Mouse (Mus musculus) left cerebral cortex, postnatal 4 days (tissue): ENCODE measurements around the gene Cep41. TPM values are rescaled to one million over a fixed set of nuclear protein-coding genes. Genes with fewer than 3 reads are reported as not detected.

Source experiments
- DNase-seq: peaks from one replicate; pipeline ENCODE4 v3.0.0-alpha.2; 2022
- intact Hi-C: fragments of 180-260 bp; cut with DNase I; formaldehyde crosslinking; loops from one replicate; pipeline ENCODE4 v1.15.1; 2025
- total RNA-seq, 2 experiments: library from RNA; stranded (reverse); gene quantifications; 2 replicates each; pipeline ENCODE4 v1.2.3; 2021

Cep41 gene
- total RNA-seq, 2 experiments from 2014 or later: 7.4 to 10.9 TPM

DNA sequence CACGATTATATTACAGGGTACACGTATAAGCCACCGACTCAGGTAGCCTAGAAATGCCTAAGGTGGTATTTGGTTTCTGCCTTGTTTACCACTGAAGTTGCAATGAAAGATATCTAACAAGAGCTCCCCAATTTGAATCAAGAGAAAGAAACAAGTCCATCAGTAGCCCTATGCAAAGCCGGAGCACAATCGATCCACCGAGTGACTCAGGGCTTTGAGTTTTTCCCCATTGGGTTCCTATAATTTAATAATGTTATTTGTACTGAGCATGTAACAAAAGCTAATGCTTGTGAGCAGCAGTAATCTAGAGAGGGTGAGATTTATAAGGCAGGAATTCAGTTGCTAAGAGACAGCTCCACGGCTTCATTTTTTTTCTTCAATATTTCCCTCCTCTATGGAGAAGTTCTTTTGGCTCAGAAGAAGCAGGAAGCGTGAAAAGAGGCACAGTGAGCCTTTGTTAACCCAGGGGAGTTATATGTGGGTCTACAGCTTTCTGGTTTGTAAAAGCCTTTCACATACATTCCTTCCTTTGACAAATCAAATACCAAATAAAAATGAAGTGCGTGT lies 18.8 kb downstream of the Cep41 start:
- DNase-seq: no peak
- intact Hi-C loops: no loop called here

DNA sequence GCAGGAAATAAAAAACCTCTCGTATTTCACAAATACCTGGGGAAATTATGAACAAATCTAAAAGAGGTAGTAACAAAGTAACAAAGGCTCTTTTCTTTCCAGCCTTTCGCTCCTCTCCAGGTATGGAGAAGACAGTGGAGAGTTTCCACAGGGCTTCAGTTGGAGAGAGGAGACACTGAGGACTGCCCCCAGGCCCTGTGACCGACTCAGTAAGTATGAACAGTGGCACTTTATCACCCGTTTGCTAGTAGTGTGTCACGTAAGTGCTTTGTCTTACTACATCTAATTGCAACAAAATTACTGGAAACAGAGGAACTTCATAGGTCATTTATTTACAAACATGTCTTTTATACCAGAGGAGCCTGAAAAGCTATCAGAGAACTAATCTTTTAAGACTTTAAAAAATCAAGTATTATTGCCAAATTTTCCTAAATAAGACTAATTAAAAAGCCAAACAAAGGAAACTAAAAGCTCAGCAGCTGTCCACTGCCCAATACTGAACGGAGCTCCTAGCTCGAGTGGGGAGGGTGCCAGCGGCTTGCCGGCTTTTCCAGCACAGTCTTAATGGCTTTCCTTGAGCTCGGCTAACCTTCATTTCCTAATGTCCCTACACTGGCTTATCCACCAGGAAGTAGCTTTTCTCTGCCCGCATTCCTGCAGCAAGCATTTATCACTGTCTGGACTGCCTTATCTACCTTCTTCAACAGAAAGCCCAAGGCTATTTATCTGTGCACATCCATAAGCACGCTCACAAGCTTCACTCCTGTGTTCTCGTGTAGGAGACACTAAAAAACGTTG lies 19.6 kb downstream of the Cep41 start:
- intact Hi-C loops: no loop called here
- DNase-seq: peak; percentile 54

DNA sequence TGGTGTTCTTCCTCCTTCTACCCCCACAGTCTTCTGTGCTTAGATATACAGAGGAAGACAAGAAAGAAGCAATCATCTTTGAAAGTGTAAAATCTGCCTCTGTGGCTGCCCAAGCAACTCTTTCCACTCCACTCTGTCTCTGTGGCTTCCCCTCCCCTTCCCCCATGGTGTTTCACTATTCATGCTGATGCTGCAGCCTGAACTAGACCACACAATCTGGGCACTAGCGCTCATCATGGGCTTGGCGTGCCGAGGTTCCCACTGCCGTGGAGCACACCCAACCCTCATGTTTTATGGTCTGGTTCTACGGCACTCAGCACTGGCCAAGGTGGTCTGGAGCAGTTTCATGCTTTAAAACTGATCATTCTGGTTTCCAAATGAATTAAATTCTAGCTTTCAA lies 21.9 kb downstream of the Cep41 start:
- intact Hi-C loops: no loop called here
- no peak for DNase-seq

DNA sequence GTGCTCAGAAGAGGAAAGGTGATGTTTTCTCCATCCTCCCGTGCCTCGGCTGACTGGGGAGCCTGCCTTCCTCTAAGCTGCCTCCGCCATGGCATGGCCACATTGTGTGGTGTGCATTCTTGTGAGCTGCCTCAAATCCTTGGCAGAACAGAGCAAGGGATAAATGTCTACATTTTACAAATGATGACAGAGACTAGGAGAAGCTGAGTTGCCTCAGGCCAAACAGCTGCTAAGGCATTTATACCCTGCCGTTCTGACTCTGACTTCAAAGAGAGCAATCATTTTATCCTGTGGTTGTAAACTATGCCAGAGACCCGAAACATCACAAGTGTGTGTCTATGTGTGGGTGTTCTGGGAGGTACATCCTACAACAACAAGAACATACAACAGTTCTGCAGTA lies 26.0 kb downstream of the Cep41 start:
- intact Hi-C loops: no loop called here
- DNase-seq: no peak

DNA sequence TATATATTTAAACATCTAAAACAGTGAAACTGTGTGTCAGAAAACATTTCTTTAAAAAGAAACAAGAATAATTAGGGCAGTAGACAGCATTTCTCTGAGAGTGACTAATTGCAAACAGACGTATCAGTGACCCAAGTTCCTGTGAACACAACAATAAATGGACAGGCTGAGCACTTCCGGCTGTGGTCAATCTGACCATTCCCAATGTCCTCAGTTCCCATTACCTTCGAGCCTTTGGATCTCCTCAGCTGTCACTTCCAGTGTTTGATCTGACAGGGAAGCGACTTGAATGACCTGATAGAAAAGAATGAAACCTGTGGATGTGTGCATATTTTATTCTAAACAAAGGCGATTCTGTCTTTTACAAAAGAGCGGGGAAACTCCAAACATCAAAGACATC lies 27.5 kb downstream of the Cep41 start:
- intact Hi-C loops: no loop called here
- DNase-seq: no peak

DNA sequence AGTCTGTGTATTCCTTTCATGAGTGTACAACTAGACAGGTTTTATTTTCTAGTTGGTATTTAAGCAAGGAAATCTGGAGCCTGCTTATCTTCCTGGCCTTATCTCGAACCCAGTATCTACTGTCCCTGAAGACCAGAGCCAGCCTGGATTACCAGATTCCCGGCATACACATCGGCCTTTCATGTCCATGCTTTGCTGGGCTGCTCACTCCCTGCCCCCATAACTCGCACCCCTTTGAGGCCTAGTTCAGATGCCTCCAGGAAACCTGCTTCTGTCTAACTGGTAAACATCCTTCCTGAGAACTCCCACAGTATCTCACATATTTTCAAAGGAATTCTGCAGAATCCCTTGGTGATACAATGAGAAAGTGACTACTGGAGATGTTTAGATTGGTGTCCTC lies 28.3 kb downstream of the Cep41 start:
- intact Hi-C loops: no loop called here
- no peak for DNase-seq

DNA sequence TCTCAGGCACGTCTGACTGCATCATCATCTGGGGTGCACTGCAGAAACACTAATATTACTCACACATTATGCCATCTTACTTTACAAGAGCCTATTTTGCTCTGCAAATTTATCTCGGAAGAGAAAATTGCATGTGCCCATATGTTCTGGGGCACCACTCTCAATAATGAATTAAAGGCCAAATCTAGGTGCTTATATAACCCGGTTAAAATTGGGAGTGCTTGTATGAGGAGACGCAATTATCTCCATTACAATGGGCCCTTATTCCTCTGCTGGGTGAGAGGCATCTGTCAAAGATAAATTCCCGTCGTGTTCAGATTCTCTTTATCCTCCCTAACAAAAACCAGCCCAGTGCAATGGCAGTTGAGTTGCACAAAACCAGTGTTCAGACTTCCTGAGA lies 28.8 kb downstream of the Cep41 start:
- DNase-seq: no peak
- intact Hi-C loops: no loop called here

DNA sequence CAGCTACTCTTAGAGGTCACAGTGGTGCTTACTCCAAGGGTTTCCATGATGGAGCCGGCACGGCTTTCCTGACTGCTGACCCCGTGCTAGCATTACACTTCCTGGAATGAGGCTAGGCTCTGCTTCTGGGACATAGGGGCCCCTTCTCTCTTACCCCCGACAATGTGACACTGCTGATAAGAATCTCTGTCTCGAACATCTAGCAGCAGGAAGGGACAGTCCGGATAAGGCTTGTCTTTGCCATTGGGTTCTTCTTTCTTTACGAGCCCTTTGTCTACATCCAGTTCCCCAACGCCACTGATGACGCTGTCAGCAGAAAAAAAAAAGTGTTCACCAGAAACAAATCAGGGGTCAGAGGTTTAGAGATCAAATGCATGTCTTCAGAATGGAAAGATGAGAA lies 34.9 kb downstream of the Cep41 start:
- no peak for DNase-seq
- intact Hi-C loops: no loop called here

DNA sequence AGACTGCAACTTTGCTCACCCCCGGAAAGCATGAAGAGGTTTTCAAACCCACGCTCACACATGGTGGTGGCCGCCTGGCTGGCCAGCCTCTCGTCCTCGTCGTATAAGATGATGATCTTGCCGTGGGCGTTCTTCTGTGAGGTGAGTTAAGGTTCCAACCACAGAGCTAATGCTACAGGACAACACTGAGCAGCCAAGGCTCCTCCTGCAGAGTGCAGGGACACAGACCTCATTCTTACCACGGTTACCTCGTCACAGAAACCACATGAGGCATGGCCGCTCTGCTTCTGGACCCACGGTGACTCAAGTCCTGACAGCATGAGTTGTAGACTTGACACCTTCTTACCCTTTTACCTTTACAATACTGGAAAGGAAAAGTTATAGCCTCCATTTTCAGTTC lies 36.3 kb downstream of the Cep41 start:
- intact Hi-C loops: no loop called here
- DNase-seq: no peak

DNA sequence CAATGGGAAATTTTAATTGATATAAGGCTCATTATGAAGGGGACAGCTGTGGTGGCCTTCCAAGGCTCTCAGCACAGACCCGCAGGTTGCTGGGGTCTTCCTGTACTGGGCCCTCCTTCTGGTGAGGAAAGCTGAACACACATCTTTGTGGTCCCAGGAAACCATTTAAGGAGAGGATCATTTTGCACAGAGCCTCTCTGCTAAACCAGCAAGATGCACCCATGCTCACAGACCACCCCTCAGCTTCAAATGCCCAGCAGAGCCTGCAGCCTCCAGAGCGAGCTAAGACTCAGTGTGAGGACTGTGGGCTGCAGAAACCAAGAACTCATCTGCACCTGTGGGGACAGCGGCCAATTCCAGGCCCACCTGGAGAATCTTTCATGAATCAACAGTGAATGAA lies 38.6 kb downstream of the Cep41 start:
- intact Hi-C loops: no loop called here

DNA sequence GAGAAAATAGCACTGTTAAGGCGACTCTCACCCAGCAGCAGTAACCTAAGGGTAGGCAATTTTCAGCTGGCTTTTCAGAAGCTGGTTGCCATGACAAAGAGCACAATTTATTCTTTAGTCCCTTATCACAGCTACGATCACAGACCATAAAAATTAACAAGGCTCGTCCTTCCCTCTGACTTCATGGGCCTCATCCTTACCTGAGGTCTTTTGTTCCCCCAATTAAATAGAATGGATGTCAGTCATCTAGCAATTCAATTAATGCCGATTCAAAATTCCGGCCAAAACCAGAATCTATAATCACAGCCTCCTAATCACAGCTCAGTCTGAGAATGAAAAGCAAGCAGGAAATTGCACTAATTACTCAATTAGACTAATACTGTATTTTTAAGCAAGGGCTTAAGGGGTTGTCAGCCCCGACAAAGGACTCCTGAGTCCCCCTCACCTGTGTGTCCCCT lies 39.1 kb downstream of the Cep41 start:
- intact Hi-C loops: no loop called here
- no peak for DNase-seq

More for the DNA sequence above, 38.6 kb downstream of the Cep41 start:
- DNase-seq: no peak

DNA sequence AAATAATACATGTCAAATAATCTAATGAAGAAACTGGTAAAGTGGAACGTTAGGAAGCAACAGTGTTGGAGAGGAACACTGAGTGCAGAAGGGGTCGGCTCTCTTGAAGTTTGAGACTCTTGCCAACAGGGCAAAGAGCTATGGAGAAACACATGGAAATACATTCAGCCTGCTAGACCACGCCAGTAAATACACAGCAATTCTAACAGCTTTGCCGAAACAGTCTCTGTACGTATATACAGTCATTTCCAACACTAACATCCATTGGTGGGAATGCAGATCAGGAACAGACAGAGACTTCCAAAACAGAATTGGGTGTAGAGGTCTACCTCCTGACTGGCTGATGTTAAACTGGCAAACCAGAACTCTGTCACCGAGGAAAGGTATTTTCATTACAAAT lies 40.0 kb downstream of the Cep41 start:
- no peak for DNase-seq

DNA sequence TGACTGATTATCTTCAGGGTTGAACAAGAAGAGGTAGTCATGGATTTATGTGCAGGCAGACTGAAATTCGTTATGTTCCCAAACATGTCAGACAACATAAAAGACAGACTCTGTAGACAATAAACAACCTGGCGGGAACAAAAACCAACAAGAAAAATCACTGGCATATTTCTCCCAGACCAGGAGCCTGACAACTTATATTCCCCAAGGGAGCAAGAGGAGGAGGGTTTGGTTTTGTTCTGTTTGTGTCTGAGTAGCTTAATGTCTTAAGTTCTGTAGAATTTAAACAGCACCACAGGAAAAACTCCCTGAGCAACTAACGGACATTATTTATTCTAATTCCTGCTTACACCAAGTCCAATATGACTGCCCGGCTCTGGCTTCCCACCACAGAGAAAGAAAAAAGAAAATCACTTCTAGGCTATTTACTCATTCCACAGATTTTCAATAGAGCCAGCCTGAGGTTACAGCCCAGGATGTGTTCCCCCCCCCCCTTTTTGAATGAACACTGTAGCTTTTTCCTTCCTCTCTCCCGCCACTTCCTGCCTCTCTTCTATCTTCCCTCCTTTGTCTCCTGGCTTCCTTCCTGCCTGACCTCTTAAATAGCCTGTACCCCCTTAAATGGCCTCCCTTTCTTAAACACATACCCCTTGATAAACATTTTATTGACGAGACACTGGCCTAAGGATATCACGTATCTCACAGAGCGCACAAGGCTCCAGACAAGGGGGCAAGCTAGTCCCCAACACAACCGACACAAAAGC lies 40.9 kb downstream of the Cep41 start:
- DNase-seq: no peak
- intact Hi-C loops: no loop called here

More for the DNA sequence above, 40.0 kb downstream of the Cep41 start:
- intact Hi-C loops: no loop called here

DNA sequence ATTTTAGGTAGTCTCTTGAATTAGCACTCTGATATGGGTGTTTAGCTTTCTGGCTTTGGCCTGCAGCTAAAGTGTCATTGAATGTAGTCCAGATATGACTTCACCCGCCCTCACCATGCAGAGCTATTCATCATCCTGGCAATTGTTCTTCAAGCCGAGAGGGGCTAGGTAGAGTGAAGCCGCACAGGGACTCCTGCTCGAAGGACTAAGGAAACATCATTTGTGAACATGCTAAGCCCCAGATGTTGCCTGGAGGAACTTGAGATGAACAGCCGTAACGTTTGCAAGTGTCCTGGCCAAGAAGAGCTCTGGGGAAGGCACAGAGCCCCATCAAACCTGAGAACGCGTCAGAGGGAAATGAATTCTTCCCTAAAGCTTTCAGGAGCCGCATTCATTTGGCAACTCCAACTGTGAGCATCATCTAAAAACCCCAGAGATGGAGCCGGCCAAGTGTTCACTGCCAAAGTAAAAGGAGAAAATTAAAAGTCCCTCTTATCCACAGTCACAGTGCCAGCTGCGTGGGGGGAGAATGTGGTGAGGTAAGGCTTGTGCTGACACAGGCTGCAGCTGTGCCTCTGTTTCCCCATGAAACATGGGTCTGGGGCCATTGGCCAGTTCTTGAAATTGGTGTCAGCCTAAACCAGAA lies 43.8 kb downstream of the Cep41 start:
- DNase-seq: peak; percentile 31
- intact Hi-C loops: no loop called here

DNA sequence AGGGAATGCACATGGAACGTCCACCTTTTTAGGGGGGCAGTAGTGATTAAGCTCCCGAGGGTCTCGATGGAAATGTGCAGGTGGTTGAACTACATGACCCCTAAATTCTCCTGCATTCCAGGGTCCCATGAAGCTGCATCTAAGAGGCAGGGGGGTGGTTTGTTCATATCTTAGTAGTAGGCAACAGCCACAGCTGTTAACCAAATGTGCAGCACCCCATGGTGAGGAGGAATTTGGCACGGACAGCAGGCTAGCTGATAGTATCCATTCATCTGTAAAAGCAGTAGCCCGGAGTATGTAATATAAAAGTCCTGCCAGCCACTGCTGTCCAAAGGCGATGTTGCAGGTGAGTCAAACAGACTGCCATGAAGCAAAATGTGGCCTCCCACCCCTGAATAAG lies 48.2 kb downstream of the Cep41 start:
- DNase-seq: peak; percentile 26
- intact Hi-C loops: no loop called here

DNA sequence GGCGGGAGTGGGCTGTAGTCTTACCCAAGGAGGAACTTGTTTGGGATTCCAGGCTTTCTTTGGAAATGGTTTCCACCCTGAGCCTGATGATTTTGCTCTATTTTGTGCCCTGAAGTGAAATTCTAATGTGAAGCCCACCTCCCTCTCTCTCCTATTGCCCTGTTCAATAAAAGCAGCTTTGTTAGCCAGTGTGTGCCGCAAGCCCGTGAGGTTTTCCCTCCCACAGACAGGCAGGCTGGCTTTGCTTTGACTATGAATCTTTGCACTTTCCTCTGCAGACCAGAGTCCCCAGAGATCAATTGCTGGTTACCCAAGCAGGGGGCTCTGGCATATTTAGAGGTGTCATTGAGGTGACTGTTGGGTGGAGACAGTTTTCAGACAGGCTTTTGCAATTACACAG lies 49.1 kb downstream of the Cep41 start:
- intact Hi-C loops: no loop called here
- no peak for DNase-seq

DNA sequence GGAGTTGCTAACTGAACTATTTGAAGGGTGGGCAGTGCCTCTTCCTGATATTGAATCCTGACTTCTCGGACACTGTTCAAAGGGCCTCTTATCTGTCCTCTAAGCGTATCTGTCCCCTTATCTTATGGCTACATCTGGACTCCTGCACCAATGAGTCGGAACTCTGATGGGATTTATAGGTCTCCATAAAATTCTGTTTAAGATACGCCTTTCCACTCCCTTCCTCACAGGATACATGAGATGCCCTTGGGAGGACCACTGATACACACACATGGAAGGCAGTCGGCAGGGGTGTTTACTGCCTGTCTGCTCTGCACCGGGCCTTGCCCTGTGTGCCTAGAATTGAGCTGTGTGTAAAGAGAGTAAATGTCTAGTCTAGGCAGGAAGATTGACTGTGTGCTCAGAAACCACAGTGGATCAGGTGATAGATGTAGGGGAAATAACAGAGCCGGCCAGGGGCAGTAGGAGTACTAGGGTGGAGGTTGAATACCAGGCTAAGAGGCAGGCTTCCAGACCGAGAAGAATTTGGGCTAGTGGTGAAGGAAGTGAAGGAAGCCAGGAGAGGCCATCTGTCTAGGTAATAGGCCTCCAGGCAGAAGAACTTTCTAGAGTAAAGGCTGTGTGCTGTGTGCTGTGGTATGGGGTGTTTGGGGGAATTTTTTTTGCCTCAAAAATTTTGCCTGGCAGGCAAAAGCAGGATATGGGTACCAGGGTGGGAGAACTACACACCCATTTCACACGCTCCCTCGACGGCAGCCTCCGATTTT lies 49.7 kb downstream of the Cep41 start:
- DNase-seq: no peak
- intact Hi-C loops: no loop called here

DNA sequence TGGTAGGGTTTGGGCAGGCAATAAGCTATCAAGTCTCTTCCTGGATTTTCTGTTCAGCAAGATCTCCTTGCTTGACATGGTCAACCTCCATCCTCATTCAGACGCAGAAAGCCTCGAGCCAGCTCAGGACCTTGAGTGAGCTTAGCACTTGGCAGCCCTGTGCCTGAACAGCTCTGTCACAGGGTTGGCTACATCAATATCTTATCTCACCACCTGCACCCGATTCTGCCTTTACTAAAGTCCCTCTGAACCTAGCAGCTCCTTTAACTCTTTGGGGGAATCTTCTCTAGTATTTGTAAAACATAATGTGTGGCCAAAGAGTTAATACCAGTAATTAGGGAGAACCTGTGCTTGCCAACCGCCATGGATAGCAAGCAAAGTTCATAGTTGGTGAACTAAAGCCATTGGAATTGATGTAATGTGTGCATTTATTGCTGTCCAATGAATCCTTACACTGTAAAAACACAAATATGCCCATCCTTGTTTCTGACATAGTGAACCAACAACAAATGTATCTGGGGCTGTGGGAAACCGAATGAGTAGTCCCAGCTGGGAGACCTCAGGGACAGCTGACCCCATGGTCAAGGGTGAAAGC lies 54.8 kb downstream of the Cep41 start, which contains the start of gene Cpa1:
Gene Cpa1 (plus strand): TSS at position 545 of the 595 bp plus-strand sequence.
- no peak for DNase-seq
- intact Hi-C loops: no loop called here

DNA sequence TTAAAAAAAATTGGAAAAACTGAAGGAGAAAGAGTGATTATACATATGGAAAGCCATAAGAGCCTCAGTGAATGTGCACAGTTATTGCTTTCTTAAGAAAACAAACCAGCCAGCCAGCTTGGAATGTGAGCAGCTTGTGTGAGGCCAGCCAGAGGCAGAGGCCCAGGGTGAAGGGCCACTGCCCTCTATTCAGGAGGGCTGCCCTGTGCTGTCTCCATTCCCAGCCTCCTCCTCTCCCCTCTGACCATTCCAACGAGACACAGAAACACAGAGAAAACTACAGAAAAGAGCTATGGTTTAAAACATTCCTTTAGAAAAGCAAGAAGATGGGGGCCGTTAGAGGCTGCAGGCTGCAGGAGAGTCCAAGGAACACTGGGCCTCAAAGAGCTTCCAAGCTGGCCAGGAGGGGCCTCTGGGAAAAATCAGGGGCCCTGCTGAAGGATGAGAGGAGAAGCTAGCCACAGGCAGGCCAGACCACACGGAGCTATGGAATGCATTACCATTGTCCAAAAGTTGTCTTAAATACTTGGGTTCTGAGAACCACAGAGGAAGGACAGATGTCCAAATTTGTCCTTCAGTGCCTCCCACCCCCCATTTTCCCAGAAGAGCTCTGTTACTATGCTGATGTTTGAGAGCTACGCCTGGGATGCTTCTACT lies 57.2 kb downstream of the Cep41 start:
- no peak for DNase-seq

More for the DNA sequence above, 57.2 kb downstream of the Cep41 start:
- intact Hi-C loops: no loop called here
